Mouse (Mus musculus): Measurements from ENCODE around the gene Rwdd2b.

DNA sequence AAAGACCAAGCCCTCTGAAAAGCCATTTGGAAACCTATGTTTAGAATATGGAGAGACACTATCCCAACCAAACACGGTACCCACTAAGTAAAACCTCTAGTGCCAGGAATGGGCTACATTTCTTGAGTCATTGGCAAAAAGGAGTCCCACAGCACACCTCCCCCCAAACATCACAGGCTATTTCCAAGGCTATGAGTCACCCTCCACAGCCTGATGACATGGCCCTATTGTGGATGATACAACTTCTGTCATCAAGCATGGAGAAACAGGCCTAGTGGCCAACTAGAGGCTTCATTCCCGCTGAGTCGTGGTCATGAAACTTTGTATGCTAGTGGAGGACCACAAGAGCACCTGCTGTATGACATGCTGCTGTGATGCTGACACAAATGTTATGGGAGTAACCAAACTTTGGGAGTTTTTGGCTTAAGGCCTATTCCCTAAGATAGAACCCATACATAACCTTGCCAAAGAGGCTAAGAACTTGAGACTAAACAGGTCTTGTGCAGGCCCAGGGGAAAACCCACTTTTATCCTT lies 52.9 kb downstream of the Rwdd2b start:
- TF ChIP-seq CTCF (IDR thresholded peaks at IDR 0.05; ENCODE audit: extremely low read depth, insufficient read depth, low read length) (no peak), POLR2A (IDR thresholded peaks at IDR 0.05; ENCODE audit: extremely low read depth, insufficient read depth, low read length) (no peak)

All from cortical plate, adult 2 months (tissue).